Mouse (Mus musculus) myocyte (in vitro differentiated cells): ENCODE results near the gene Klf9.

Experiments
- E2F4 ChIP-seq: IDR thresholded peaks from one replicate; pipeline ENCODE4 v1.6.1; 2011; ENCODE audit warnings: mild to moderate bottlenecking, control low read depth, moderate library complexity; ENCODE audit not compliant: insufficient read depth
- MAX ChIP-seq: IDR thresholded peaks from one replicate; pipeline ENCODE4 v1.6.1; 2011; ENCODE audit warnings: low read depth, mild to moderate bottlenecking, control low read depth
- MYOD1 ChIP-seq, 3 experiments: IDR thresholded peaks; one replicate each; pipeline ENCODE4 v1.6.1; 2011; ENCODE audit warnings: control low read depth in 2 of 3, low read depth in 2 of 3, mild to moderate bottlenecking in 2 of 3, moderate library complexity in 1 of 3; ENCODE audit not compliant: insufficient read length in 2 of 3, control insufficient read depth in 1 of 3
- POLR2A ChIP-seq: IDR thresholded peaks from one replicate; pipeline ENCODE4 v1.6.1; 2011; ENCODE audit warnings: low read depth, mild to moderate bottlenecking, control low read depth, moderate library complexity; ENCODE audit not compliant: insufficient read length
- TCF12 ChIP-seq: IDR thresholded peaks from one replicate; pipeline ENCODE4 v1.6.1; 2011; ENCODE audit warnings: mild to moderate bottlenecking, control low read depth; ENCODE audit not compliant: poor library complexity, insufficient read depth, severe bottlenecking
- TCF3 ChIP-seq: IDR thresholded peaks from one replicate; pipeline ENCODE4 v1.6.1; 2011; ENCODE audit warnings: low read depth, control low read depth; ENCODE audit not compliant: insufficient read length
- USF1 ChIP-seq: IDR thresholded peaks from one replicate; pipeline ENCODE4 v1.6.1; 2011; ENCODE audit warnings: low read depth, mild to moderate bottlenecking, control low read depth, moderate library complexity

GRCm38 (mm10) chr19:23124023-23124550 is 16.9 kb upstream of the Klf9 start:
- no peak for TF ChIP-seq E2F4
- no peak for TF ChIP-seq POLR2A
- TF ChIP-seq TCF12: no peak
- no peak for TF ChIP-seq MAX
- no peak for TF ChIP-seq USF1
- no peak for TF ChIP-seq MYOD1 (IDR thresholded peaks at IDR 0.05; ENCODE audit: control insufficient read depth in 1 of 3, insufficient read length in 2 of 3, low read depth in 2 of 3)
- no peak for TF ChIP-seq TCF3
